Mouse (Mus musculus) intestine, embryonic 15.5 days (tissue): ENCODE measurements at regions not wholly inside any gene's neighbourhood (a gene's known extent, or its start where the extent isn't known, plus 50 kb on each side); places are given as distances from the start of the nearest gene placed in this dataset.

ENCODE experiments used
- ATAC-seq: fragments of 200-750 bp; cut with Nextera tagmentation; 2 replicates; pipeline ENCODE4 v1.8.0; 2017; ENCODE audit warnings: moderate TSS enrichment, moderate library complexity
- H3K27ac ChIP-seq: fragments of 300-500 bp; sonication (generic); 2 replicates; pipeline ENCODE4 v1.5.1; 2015; ENCODE audit warnings: mild to moderate bottlenecking, inconsistent platforms
- H3K27me3 ChIP-seq: fragments of 300-500 bp; sonication (generic); replicated peaks from 2 replicates; pipeline ENCODE4 v1.6.1; 2015; ENCODE audit warnings: inconsistent platforms
- H3K36me3 ChIP-seq: fragments of 300-500 bp; sonication (generic); 2 replicates; pipeline ENCODE4 v1.6.1; 2015; ENCODE audit warnings: inconsistent platforms
- H3K4me1 ChIP-seq: fragments of 300-500 bp; sonication (generic); replicated peaks from 2 replicates; pipeline ENCODE4 v1.6.1; 2015; ENCODE audit warnings: inconsistent platforms
- H3K4me2 ChIP-seq: fragments of 300-500 bp; sonication (generic); replicated peaks from 2 replicates; pipeline ENCODE4 v1.6.1; 2015; ENCODE audit warnings: mild to moderate bottlenecking, inconsistent platforms
- H3K4me3 ChIP-seq: fragments of 300-500 bp; sonication (generic); replicated peaks from 2 replicates; pipeline ENCODE4 v1.5.1; 2015; ENCODE audit warnings: inconsistent platforms
- H3K9ac ChIP-seq: fragments of 300-500 bp; sonication (generic); 2 replicates; pipeline ENCODE4 v1.6.1; 2015; ENCODE audit warnings: inconsistent platforms
- H3K9me3 ChIP-seq: fragments of 300-500 bp; sonication (generic); 2 replicates; pipeline ENCODE4 v1.6.1; 2016; ENCODE audit warnings: inconsistent platforms
- WGBS: fragments of 180-500 bp; shearing (Covaris S2); methylation state at CpG from one replicate; pipeline ENCODE4 v1.1.7; 2015; 5-methylcytosine and 5-hydroxymethylcytosine counted together

GRCm38 (mm10) chr13:90823877-90824276 is 81.3 kb downstream of the Atp6ap1l start:
- Histone ChIP-seq H3K4me2 (no peak overlapping the region), H3K4me3 (no peak overlapping the region), H3K27me3 (no peaks in the 10 kb centered on the region), H3K27ac (no peak overlapping the region), H3K9me3 (no peaks in the 10 kb centered on the region), H3K4me1 (0 out of 2 replicates have a peak, but pooled peaks cover 2% of the 10 kb centered on the region), H3K9ac (no peak overlapping the region), H3K36me3 (no peaks in the 10 kb centered on the region)
- no peak for ATAC-seq
- 66% methylated on average over 5 of the region's 5 CpGs for WGBS

GRCm38 (mm10) chr13:90821898-90822297 is 83.3 kb downstream of the Atp6ap1l start:
- Histone ChIP-seq H3K4me1 (0 out of 2 replicates have a peak, but pooled peaks cover 2% of the 10 kb centered on the region), H3K9ac (no peak overlapping the region), H3K9me3 (no peaks in the 10 kb centered on the region), H3K27ac (no peak overlapping the region), H3K36me3 (no peaks in the 10 kb centered on the region), H3K4me2 (no peak overlapping the region), H3K4me3 (no peak overlapping the region), H3K27me3 (no peaks in the 10 kb centered on the region)
- WGBS: 70% methylated on average over 4 of the region's 4 CpGs
- no peak for ATAC-seq

- no peaks in the 10 kb centered on the region for H3K9me3 ChIP-seq
- peak; percentile 83 for ATAC-seq
- H3K4me3 ChIP-seq: no peak overlapping the region
- no peaks in the 10 kb centered on the region for H3K36me3 ChIP-seq
- H3K27ac ChIP-seq: no peak overlapping the region
- no peak overlapping the region for H3K4me2 ChIP-seq
- WGBS: 31% methylated on average over 3 of the region's 3 CpGs
- no peaks in the 10 kb centered on the region for H3K27me3 ChIP-seq
- 0 out of 2 replicates have a peak, but pooled peaks cover 2% of the 10 kb centered on the region for H3K4me1 ChIP-seq
- no peak overlapping the region for H3K9ac ChIP-seq
These were observed 84.7 kb downstream of the Atp6ap1l start for GRCm38 (mm10) chr13:90820453-90820852.

- Histone ChIP-seq H3K4me1 (0 out of 2 replicates have a peak, but pooled peaks cover 2% of the 10 kb centered on the region), H3K27ac (no peak overlapping the region), H3K27me3 (no peaks in the 10 kb centered on the region), H3K9me3 (no peaks in the 10 kb centered on the region), H3K4me2 (no peak overlapping the region), H3K9ac (no peak overlapping the region), H3K4me3 (no peak overlapping the region), H3K36me3 (no peaks in the 10 kb centered on the region)
- WGBS: 58% methylated on average over 7 of the region's 7 CpGs
- ATAC-seq: peak; percentile 37
These were observed 85.2 kb downstream of the Atp6ap1l start for GRCm38 (mm10) chr13:90819934-90820333.

- Histone ChIP-seq H3K27me3 (no peaks in the 10 kb centered on the region), H3K27ac (no peak overlapping the region), H3K9me3 (no peaks in the 10 kb centered on the region), H3K4me1 (no peaks in the 10 kb centered on the region), H3K36me3 (no peaks in the 10 kb centered on the region), H3K4me2 (no peak overlapping the region), H3K9ac (no peak overlapping the region), H3K4me3 (no peak overlapping the region)
- no peak for ATAC-seq
- WGBS: 56% methylated on average over 4 of the region's 4 CpGs
These were observed 90.8 kb downstream of the Atp6ap1l start for GRCm38 (mm10) chr13:90814174-90814865.

GRCm38 (mm10) chr13:90810011-90810410 is 95.1 kb downstream of the Atp6ap1l start:
- no peaks in the 10 kb centered on the region for H3K36me3 ChIP-seq
- no peak overlapping the region for H3K4me2 ChIP-seq
- WGBS: 84% methylated on average over 6 of the region's 6 CpGs
- H3K27me3 ChIP-seq: no peaks in the 10 kb centered on the region
- no peak overlapping the region for H3K27ac ChIP-seq
- no peak overlapping the region for H3K4me3 ChIP-seq
- H3K9ac ChIP-seq: no peak overlapping the region
- no peaks in the 10 kb centered on the region for H3K4me1 ChIP-seq
- no peak for ATAC-seq
- no peaks in the 10 kb centered on the region for H3K9me3 ChIP-seq

- WGBS: 17% methylated on average over 2 of the region's 2 CpGs
- no peaks in the 10 kb centered on the region for H3K36me3 ChIP-seq
- no peaks in the 10 kb centered on the region for H3K9me3 ChIP-seq
- no peak for ATAC-seq
- no peak overlapping the region for H3K4me3 ChIP-seq
- no peak overlapping the region for H3K9ac ChIP-seq
- H3K27ac ChIP-seq: no peak overlapping the region
- H3K4me2 ChIP-seq: no peak overlapping the region
- H3K4me1 ChIP-seq: 0 out of 2 replicates have a peak, but pooled peaks cover 4% of the 10 kb centered on the region
- H3K27me3 ChIP-seq: no peaks in the 10 kb centered on the region
These were observed 105.5 kb downstream of the Atp6ap1l start for GRCm38 (mm10) chr13:90799641-90800040.

GRCm38 (mm10) chr13:90798791-90799542 is 106.2 kb downstream of the Atp6ap1l start:
- no peak overlapping the region for H3K4me3 ChIP-seq
- WGBS: 12% methylated on average over 6 of the region's 6 CpGs

GRCm38 (mm10) chr13:90798381-90798780 is 106.8 kb downstream of the Atp6ap1l start:
- WGBS: 34% methylated on average over 2 of the region's 2 CpGs
- peak; percentile 10; the same call in 1 of the 2 replicates for ATAC-seq
- H3K9ac ChIP-seq: no peak overlapping the region

More at GRCm38 (mm10) chr13:90798791-90799542, 106.2 kb downstream of the Atp6ap1l start:
- Histone ChIP-seq H3K27me3 (no peaks in the 10 kb centered on the region), H3K4me2 (0 out of 2 replicates have a peak overlapping the region, but pooled peaks have one; percentile 6), H3K9me3 (no peaks in the 10 kb centered on the region), H3K9ac (no peak overlapping the region), H3K36me3 (no peaks in the 10 kb centered on the region), H3K4me1 (0 out of 2 replicates have a peak, but pooled peaks cover 4% of the 10 kb centered on the region), H3K27ac (no peak overlapping the region)
- ATAC-seq: peak; percentile 80

GRCm38 (mm10) chr13:90797209-90797608 is 107.9 kb downstream of the Atp6ap1l start:
- Histone ChIP-seq H3K27ac (no peak overlapping the region), H3K27me3 (no peaks in the 10 kb centered on the region), H3K4me3 (no peak overlapping the region), H3K9me3 (no peaks in the 10 kb centered on the region), H3K4me1 (0 out of 2 replicates have a peak, but pooled peaks cover 4% of the 10 kb centered on the region), H3K36me3 (no peaks in the 10 kb centered on the region), H3K4me2 (no peak overlapping the region), H3K9ac (no peak overlapping the region)
- no peak for ATAC-seq
- WGBS: 71% methylated on average over 3 of the region's 3 CpGs

More at GRCm38 (mm10) chr13:90798381-90798780, 106.8 kb downstream of the Atp6ap1l start:
- 0 out of 2 replicates have a peak, but pooled peaks cover 4% of the 10 kb centered on the region for H3K4me1 ChIP-seq
- H3K4me3 ChIP-seq: no peak overlapping the region
- no peaks in the 10 kb centered on the region for H3K9me3 ChIP-seq
- H3K27ac ChIP-seq: no peak overlapping the region
- no peaks in the 10 kb centered on the region for H3K27me3 ChIP-seq
- H3K36me3 ChIP-seq: no peaks in the 10 kb centered on the region
- H3K4me2 ChIP-seq: no peak overlapping the region

- 97% methylated on average over 4 of the region's 4 CpGs for WGBS
- Histone ChIP-seq H3K4me2 (no peak overlapping the region), H3K4me3 (no peak overlapping the region), H3K9ac (no peak overlapping the region), H3K9me3 (no peaks in the 10 kb centered on the region), H3K27me3 (no peaks in the 10 kb centered on the region), H3K27ac (no peak overlapping the region), H3K4me1 (0 out of 2 replicates have a peak, but pooled peaks cover 4% of the 10 kb centered on the region), H3K36me3 (no peaks in the 10 kb centered on the region)
- ATAC-seq: no peak
These were observed 108.3 kb downstream of the Atp6ap1l start for GRCm38 (mm10) chr13:90796809-90797208.

GRCm38 (mm10) chr13:90782435-90782834 is 122.7 kb downstream of the Atp6ap1l start:
- no peak overlapping the region for H3K4me2 ChIP-seq
- H3K27ac ChIP-seq: no peak overlapping the region
- ATAC-seq: no peak
- H3K36me3 ChIP-seq: no peaks in the 10 kb centered on the region
- H3K9ac ChIP-seq: no peak overlapping the region
- H3K9me3 ChIP-seq: no peaks in the 10 kb centered on the region
- WGBS: 65% methylated on average over 1 of the region's 1 CpGs
- no peaks in the 10 kb centered on the region for H3K4me1 ChIP-seq
- H3K4me3 ChIP-seq: no peak overlapping the region
- no peaks in the 10 kb centered on the region for H3K27me3 ChIP-seq
